Mouse (Mus musculus) urinary bladder, postnatal 4 days (tissue): Measurements from ENCODE around the gene Nucks1.
"Not testable (repeated sequence)": the region's sequence is repeated elsewhere in the genome, so short reads cannot be mapped to it uniquely, and the experiment has no call there.

ENCODE experiments used
- DNase-seq, 2 experiments: peaks; one replicate each; pipeline ENCODE4 v3.0.0; 2021 to 2022; ENCODE audit warnings: low spot score in 2 of 2

Nucks1 gene

DNA sequence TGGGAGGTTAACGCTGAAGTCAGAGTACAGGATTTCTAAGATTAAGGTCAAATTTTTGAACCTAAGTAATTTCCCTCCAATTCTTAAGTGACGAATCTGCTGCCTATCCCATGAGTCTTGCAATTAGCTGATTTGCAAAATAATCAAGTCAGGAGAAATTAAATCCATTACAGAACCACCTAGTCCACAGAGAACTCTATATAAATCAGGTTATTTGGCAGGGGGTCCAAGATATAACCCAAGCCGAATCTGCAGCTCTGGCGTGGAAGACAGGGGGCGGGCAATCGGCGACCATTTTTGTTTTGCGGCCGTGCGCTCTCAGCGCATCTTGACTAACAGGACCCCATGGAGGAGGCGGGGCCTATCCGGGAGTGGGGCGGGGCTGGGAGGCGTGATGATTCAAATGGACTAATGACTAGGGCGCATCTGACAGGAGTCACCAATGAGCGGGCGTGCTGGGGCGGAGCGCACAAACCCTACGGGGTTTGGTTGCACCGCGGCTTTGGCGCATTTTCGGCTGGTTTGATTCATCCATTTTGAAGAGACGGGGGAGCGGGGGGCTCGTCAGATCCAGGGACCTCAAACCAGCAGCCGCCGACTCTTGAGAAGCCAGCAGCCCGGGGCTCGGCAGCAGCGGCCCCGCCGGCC, at the start of gene Nucks1:
Gene Nucks1 (plus strand): TSS at position 534 of the 648 bp plus-strand sequence.
- peak; percentile 99 to 100 for DNase-seq

- no peak for DNase-seq
These were observed 48.5 kb upstream of the Nucks1 start for GRCm38 (mm10) chr1:131861811-131862210.

GRCm38 (mm10) chr1:131865596-131865995, 44.7 kb upstream of the Nucks1 start:
- DNase-seq = no peak

DNA sequence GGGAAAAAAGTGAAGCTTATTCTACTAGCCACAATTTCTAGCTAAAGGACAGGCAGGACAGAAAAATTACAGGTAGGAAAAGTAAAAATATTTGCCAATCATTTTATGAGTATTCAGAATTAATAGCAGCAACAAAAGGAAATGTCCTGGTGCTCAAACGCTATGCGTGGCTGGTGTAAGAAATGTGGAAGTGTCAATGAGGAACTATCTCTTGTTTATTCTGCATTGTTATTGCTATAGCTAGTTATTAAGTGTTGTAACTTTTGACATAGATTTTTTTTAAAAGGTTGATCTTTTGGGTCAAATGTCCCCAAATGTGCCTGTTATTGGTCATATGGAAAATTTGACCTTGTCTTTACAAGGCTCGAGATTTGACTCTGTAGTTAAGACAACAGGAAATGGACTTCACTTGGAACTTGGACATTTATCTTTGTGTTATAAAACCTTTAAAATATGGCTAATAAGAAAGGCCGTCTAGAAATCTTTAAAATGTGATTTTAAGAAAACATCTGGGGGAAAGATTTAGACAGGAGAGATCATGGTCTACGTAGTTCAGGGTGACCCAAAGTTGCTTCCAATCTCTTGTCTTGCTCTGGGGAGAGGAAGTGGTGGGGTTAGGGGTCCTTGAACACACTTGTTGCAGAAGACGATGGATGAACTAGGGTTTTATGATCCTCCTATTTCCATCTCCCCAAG, 43.9 kb upstream of the Nucks1 start:
- no peak for DNase-seq

- peak; percentile 85 to 93 for DNase-seq
These were observed 43.0 kb upstream of the Nucks1 start, which contains the start of gene Rab29 for GRCm38 (mm10) chr1:131867093-131867945. Rab29 (plus strand) TSS chr1:131867224.

DNA sequence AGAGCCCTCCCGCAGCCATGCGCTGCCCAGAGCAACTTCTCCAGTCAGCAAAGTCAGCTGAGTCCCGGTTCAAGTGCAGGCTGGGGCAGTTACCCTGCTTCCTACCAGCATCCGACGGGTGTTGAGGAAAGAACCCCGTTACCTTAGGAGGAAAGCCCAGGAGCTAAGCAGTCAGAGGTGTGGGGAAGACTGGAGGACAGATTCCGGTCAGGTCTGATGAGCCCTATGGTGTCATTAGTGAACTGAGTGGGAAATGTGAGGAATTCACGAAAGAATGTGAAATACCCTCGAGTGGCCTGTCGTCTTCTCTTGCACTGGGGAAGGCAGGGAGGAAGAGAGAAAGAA, 42.4 kb upstream of the Nucks1 start:
- no peak for DNase-seq

GRCm38 (mm10) chr1:131869561-131869960, 40.8 kb upstream of the Nucks1 start:
- DNase-seq = no peak

- no peak for DNase-seq
These were observed 37.5 kb upstream of the Nucks1 start for GRCm38 (mm10) chr1:131872856-131873255.

DNA sequence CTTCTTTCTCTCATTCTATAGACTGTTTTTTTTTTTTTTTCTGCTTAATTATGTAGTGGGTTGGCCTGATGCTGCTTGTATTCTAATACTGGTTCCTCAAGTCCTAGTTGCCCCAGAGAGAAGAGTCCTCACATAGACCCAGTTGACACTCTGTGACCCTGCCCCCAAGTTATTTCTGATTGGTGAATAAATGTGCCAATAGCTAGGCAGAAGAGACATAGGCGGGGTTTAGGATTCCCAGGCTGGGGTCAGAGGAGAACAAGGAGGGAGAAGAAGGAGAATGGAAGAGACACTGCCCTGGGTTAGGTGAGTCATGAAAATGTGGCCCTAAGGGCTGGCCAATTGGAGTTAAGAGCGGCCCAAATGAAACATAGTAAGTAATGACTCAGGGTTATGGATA, 30.5 kb upstream of the Nucks1 start:
- no peak for DNase-seq

DNA sequence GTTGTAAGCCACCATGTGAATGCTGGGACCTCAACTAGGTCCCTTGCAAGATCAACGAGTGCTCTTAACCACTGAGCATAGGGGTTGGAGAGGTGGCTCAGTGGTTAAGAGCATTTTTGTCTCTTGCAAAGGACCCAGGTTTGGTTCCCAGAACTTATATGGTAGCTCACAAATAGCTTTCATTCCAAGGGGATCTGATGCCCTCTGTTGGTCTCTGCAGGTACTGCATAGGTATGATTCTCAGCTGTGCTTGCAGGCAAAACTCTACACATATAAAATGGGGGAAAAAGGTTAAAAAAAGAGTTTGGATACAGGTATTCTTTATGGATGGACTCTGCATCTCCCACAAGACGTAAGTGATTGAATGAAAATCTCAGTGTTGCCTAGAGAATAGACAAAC, 27.5 kb upstream of the Nucks1 start:
- DNase-seq = no peak

GRCm38 (mm10) chr1:131886173-131886572, 24.2 kb upstream of the Nucks1 start:
- DNase-seq = no peak

DNA sequence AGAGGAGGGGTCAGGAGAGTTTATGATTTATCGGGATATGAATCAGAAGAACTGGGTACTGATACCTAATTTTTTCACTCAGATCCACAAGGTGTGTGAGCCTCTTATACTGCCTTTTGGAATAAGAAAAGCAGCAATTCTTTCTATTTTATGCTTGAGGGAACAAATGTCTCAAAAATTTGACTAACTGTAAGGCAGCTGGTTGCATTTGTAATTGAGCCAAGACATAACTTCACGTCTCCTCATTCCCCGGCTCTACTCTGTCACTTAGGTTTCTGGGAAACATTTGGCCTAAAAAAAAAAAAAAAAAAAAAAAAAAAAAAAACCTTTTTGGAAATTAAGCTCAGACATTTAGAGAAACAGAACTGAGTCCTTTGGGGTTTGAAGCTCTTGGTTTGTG, 23.7 kb upstream of the Nucks1 start:
- no peak for DNase-seq

DNA sequence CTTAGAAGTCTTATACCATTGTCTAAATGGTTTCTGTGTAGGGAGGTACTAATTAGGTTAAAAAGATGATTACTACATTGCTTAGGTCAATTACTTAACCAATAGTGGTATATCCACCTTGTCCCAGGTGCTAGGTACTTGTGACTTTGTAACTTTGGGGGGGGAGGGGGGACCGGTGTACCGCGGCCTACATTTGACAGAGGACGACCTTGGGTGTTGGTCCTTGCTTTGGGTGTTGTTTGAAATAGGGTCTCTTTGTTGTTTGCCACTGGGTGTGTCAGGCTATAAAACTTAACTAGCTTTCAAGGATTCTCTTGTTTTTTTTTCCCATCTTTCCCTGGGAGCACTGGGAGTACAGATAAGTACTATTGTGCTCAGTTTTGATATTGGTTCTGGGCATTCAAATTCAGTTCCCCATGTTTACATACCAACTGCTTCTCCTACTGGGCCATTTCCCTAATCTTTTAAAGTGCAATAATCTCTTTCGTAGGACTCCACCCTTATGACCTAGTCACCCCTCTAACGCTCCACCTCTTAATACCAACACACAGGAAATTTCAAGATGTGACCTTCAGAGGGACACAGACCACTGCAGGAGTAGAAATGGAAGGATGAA, 20.2 kb upstream of the Nucks1 start:
- no peak for DNase-seq

- no peak for DNase-seq
These were observed 18.9 kb upstream of the Nucks1 start for GRCm38 (mm10) chr1:131891436-131891835.

GRCm38 (mm10) chr1:131902679-131903078, 7.7 kb upstream of the Nucks1 start:
- DNase-seq = no peak

DNA sequence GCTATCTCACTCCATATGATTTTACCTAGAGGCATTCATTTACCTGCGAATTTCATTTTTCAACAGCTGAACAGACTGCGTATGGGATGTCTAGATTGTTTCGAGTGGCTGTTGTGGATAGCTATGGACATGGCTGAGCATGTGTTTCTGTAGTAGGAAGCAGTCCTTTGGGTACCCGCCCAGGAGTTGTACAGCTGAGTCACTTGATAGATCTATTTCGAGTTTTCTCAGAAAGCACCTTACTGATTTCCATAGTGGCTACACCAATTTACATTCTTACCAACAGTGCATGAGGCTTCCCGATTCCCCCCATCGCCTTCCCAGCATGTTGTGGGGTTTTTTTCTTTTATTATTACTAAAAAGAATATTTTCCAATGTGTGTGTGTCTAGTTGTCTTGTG, 7.1 kb upstream of the Nucks1 start:
- no peak for DNase-seq

DNA sequence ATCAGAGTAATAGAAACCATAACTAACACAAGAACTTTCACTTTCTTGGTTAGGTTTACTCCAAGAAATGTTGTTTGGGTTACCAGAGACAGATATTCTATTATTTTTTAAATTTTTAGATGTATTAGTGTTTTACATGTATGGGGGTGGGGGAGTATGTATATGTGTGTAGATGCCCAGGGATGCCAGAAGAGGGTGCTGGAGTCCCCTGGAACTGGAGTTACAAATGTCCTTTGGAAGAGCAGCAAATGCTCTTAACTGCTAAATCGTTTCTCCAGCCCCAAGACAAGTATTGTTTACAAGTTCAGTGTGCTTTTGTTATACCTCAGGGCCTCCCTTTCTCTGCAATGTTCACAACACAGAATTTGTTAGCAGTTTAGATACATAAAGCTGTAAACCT, 4.8 kb upstream of the Nucks1 start:
- DNase-seq = no peak

- DNase-seq = no peak
These were observed 1.9 kb upstream of the Nucks1 start for GRCm38 (mm10) chr1:131908456-131908855.

- not testable (repeated sequence) for DNase-seq
These were observed 1.1 kb upstream of the Nucks1 start for GRCm38 (mm10) chr1:131909236-131909635.

DNA sequence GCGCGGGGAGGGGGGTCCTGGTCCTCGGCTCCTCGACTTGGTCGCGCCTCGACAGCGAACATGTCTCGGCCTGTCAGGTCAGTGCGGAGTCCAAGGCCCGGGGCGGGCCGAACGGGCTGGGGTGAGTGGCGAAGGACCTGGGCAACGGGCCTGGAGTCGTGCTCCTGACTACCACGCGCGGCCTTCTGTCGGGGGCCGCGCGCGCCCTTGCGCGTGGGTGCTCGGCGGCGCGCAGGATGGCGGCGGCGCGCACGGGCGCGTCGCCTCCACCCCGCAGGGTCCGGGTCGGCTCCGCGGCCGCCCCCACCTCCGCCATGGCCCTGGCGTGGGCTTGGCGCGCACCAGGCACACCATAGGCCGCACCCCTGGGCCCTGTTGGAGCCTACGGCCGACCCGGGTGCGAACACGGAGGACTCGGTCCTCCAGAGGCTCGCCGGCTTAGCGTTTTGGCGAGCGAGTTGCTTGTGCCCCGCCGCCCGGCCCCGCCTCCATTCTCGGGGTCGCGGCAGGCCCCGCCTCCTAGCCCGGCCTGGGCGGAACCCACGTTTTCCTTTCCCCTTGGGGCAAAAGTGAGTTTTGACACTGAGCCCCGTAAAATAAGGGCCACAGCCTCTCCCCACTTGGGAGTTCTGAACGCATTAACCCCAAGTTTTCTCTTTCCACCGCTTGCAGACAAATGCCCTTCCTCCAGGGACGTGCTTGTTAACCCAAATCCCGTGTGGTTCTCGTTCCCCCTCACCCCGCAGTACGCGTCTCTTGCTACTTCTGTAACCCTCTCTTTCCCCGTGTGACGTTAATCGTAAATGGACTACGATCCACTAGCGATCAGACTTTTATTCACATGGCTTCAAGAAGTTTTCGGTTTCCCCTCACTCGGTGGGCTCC, 582 bp downstream of the Nucks1 start:
- peak; percentile 75 to 81 for DNase-seq

DNA sequence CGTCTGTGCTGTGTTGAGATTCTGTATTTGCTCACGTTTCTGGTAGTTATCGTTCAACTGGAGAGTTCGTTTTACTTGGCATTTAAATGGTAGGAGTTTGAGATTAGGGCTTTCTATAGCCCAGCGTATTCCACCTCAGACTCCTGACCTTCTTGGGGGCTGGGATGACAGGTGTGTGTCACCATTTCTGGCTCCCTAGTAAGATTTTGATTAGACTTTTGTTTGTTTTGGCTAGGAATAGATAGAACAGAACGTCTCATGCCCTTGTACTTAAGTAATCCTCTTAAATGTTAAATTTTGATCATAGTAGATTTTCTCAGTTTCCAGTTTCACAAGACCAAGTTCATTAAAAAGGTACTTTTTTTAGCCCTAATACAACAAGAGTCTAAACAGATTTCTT, 7.3 kb downstream of the Nucks1 start:
- no peak for DNase-seq
